Mouse (Mus musculus) bone marrow, adult 2 months (tissue): ENCODE data around the gene Cerkl.

Experiments
- CTCF ChIP-seq: fragments of 200-500 bp; IDR thresholded peaks from 2 replicates; pipeline ENCODE4 v1.5.1; 2011; ENCODE audit warnings: low read length, control low read depth; ENCODE audit not compliant: control insufficient read depth, insufficient read depth
- POLR2A ChIP-seq: fragments of 200-500 bp; IDR thresholded peaks from 2 replicates; pipeline ENCODE4 v1.6.1; 2011; ENCODE audit warnings: low read depth, mild to moderate bottlenecking, control low read depth, low read length, borderline replicate concordance; ENCODE audit not compliant: control insufficient read depth

DNA sequence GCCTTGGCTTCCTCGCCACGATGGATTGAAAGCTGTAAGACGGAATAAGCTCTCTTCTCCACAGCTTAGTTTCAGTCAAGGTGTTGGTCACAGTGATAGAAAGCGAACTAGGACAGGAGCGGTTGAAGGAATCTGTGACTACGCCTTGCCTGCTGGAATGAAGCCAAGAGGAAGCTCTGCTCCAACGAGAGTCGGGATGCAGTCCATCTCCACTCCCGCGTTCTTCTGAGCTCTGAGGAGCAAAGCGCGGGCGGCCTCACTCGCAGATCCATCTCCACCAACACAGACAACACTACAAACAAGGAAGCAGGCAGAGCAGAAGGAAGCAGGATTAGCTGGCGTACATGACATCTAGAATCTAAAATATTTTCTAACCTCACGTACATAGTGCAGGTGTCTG is 101.8 kb downstream of the Cerkl start:
- TF ChIP-seq CTCF (no peak), POLR2A (no peak)
